Mouse (Mus musculus) Patski (cell line): ENCODE measurements at regions not wholly inside any gene's neighbourhood (a gene's known extent, or its start where the extent isn't known, plus 50 kb on each side); places are given as distances from the start of the nearest gene placed in this dataset.

Source experiments
- ATAC-seq: fragments of 100-300 bp; one replicate; pipeline ENCODE4 v1.8.0; 2021
- CTCF ChIA-PET: fragments of 350-600 bp; sonication (Branson Sonifier 250); formaldehyde crosslinking; loops from one replicate; lab custom pipeline; 2022; ENCODE audit warnings: inconsistent platforms; lab: Charles Lee
- POLR2A ChIA-PET: fragments of 350-600 bp; sonication (Branson Sonifier 250); formaldehyde crosslinking; loops from one replicate; lab custom pipeline; 2022; ENCODE audit warnings: antibody characterized with exemption, inconsistent platforms; lab: Charles Lee
- DNase-seq: peaks from one replicate; pipeline ENCODE4 v3.0.0-alpha.2; 2011; ENCODE audit warnings: low read depth, low spot score
- H3K27me3 ChIP-seq: fragments of 371-371 bp; one replicate; pipeline ENCODE4 v1.5.1; 2021
- CTCF ChIP-seq: fragments of 100-300 bp; IDR thresholded peaks from one replicate; pipeline ENCODE4 v1.5.1; 2021
- in situ Hi-C: fragments of 300-500 bp; cut with MboI; formaldehyde crosslinking; loops from 3 replicates; pipeline ENCODE4 v1.11.1; 2018; ENCODE audit warnings: low pct_unique_long_range_greater_than_20kb, mixed read lengths

GRCm38 (mm10) chr2:116201248-116202223 lies 135.9 kb upstream of the Meis2 start:
- no peak for DNase-seq
- H3K27me3 ChIP-seq, result peaks cover 48% of the 10 kb centered on the region
- TF ChIP-seq CTCF, result no peak
- no peak for ATAC-seq
- ChIA-PET CTCF (interaction anchor here (0.8 kb wide), 1 partner anchor 9 kb away, joined by 3 read pairs; no protein-coding TSS in a partner anchor), POLR2A (no interaction called here)
- in situ Hi-C loops, result loop anchor here (25.0 kb wide), 1 partner anchor 536 kb away; no protein-coding TSS in a partner anchor

- ChIA-PET CTCF (no interaction called here), POLR2A (no interaction called here)
- no peak for TF ChIP-seq CTCF
- in situ Hi-C loops, result loop anchor here (25.0 kb wide), 1 partner anchor 537 kb away; no protein-coding TSS in a partner anchor
- DNase-seq (no peak), ATAC-seq (no peak)
- H3K27me3 ChIP-seq, result peaks cover 45% of the 10 kb centered on the region
Observed at GRCm38 (mm10) chr2:116200795-116201194, 135.2 kb upstream of the Meis2 start.

GRCm38 (mm10) chr2:116181861-116182260 lies 116.2 kb upstream of the Meis2 start:
- CTCF ChIA-PET, result no interaction called here
- in situ Hi-C loops, result no loop called here

GRCm38 (mm10) chr2:116177155-116177554 lies 111.5 kb upstream of the Meis2 start:
- no peak for TF ChIP-seq CTCF
- POLR2A ChIA-PET, result no interaction called here
- CTCF ChIA-PET, result no interaction called here
- in situ Hi-C loops, result no loop called here
- no peak for ATAC-seq
- peaks cover 30% of the 10 kb centered on the region for H3K27me3 ChIP-seq
- no peak for DNase-seq

More at GRCm38 (mm10) chr2:116181861-116182260, 116.2 kb upstream of the Meis2 start:
- no peak for TF ChIP-seq CTCF
- ATAC-seq (no peak), DNase-seq (no peak)
- peaks cover 19% of the 10 kb centered on the region for H3K27me3 ChIP-seq
- POLR2A ChIA-PET, result no interaction called here

GRCm38 (mm10) chr2:116165871-116166770 lies 100.5 kb upstream of the Meis2 start:
- TF ChIP-seq CTCF, result no peak
- peaks cover 38% of the 10 kb centered on the region for H3K27me3 ChIP-seq
- in situ Hi-C loops, result no loop called here
- CTCF ChIA-PET, result no interaction called here
- POLR2A ChIA-PET, result no interaction called here
- ATAC-seq (no peak), DNase-seq (no peak)
